Comparison of ENCODE assay signal across 27 mouse cellular contexts in the genomic region with DNA sequence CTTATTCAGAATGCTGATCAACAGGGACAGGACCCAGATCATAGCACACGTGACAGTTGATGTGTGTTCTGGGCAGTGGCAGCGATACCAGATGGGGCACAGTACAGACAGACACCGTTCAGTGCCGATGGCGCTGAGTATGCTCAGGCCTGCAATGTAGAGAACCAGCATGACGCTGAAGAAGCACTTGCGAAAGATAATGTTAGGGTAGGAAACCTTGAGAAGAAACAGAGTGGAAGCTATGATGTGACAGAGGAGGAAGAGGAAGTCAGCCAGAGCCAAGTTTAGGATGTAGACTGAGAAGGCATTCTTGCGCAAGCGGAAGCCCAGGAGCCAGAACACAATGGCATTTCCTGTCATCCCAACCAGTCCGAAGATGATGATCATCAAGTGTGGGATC. TPM values are rescaled to one million over a fixed set of nuclear protein-coding genes. Genes with fewer than 3 reads are reported as not detected.
DNase-seq lines count a peak whose midpoint lies in the region; ATAC-seq lines count a peak whose summit lies in the region.
"Had no signal": no experiment of that assay in that cellular context is flagged by ENCODE, and none has a peak within 500 bp of the region (broad histone marks: within the 10 kb centered on the region; RNA-seq: fewer than 3 reads in every experiment).

No protein-coding gene starts in this region.

- peaks cover 16% of the 10 kb centered on the region; the same call in 1 of the 2 replicates for H3K9me3 ChIP-seq in megakaryocyte, embryonic 14.5 days
- H3K9me3 ChIP-seq in liver, embryonic 12.5 days (replicated peaks): peaks cover 14% of the 10 kb centered on the region; the same call in 1 of the 2 replicates
- H3K9me3 ChIP-seq: embryonic facial prominence, embryonic 15.5 days had no signal

- no peaks in the 10 kb centered on the region for H3K4me1 ChIP-seq in megakaryocyte, embryonic 14.5 days
- no peaks in the 10 kb centered on the region for H3K4me1 ChIP-seq in liver, embryonic 12.5 days
- H3K4me1 ChIP-seq: embryonic facial prominence, embryonic 13.5 days; embryonic facial prominence, embryonic 15.5 days; forebrain, embryonic 10.5 days; forebrain, embryonic 12.5 days had no signal

- H3K4me3 ChIP-seq in megakaryocyte, embryonic 14.5 days (replicated peaks): peak overlapping the region; percentile 33
- no peak overlapping the region for H3K4me3 ChIP-seq in liver, embryonic 12.5 days
- H3K4me3 ChIP-seq: embryonic facial prominence, embryonic 13.5 days; embryonic facial prominence, embryonic 15.5 days; erythroblast, embryonic 14.5 days; forebrain, embryonic 10.5 days; forebrain, embryonic 12.5 days had no signal

- no peaks in the 10 kb centered on the region for H3K27me3 ChIP-seq in megakaryocyte, embryonic 14.5 days (replicated peaks)
- H3K27me3 ChIP-seq in liver, embryonic 12.5 days (replicated peaks): no peaks in the 10 kb centered on the region
- H3K27me3 ChIP-seq: embryonic facial prominence, embryonic 13.5 days; embryonic facial prominence, embryonic 15.5 days; forebrain, embryonic 12.5 days had no signal

- WGBS in liver, embryonic 12.5 days (ENCODE audit: insufficient replicate concordance): 76% methylated on average over 10 of the region's 10 CpGs

- DNase-seq in cerebellum, postnatal 36 days: no peak
- DNase-seq: adrenal gland, adult 2 months; adrenal gland, postnatal 10 days; adrenal gland, postnatal 25 days; cerebellum, adult 11 months; cerebellum, adult 18-20 months; cerebellum, adult 8-10 months; cerebellum, adult 9-11 months; cerebellum, postnatal 14 days; embryo, embryonic 11 days had no signal

- ATAC-seq in megakaryocyte, adult 5-6 weeks (ENCODE audit: poor library complexity, severe bottlenecking): no peak
- peak; percentile 79 for ATAC-seq in granulocyte monocyte progenitor cell, adult 5-6 weeks (replicated peaks; ENCODE audit: poor library complexity, severe bottlenecking)
- ATAC-seq in liver, embryonic 12.5 days: no peak
- ATAC-seq: forebrain, embryonic 14.5 days; forebrain, embryonic 16.5 days had no signal

- no peak overlapping the region for H3K27ac ChIP-seq in liver, embryonic 12.5 days
- H3K27ac ChIP-seq: embryonic facial prominence, embryonic 13.5 days; embryonic facial prominence, embryonic 15.5 days; forebrain, embryonic 10.5 days; forebrain, embryonic 12.5 days had no signal

- H3K4me2 ChIP-seq in liver, embryonic 12.5 days: no peak overlapping the region
- H3K4me2 ChIP-seq: embryonic facial prominence, embryonic 13.5 days; embryonic facial prominence, embryonic 15.5 days; forebrain, embryonic 12.5 days had no signal

- H3K36me3 ChIP-seq in megakaryocyte, embryonic 14.5 days (replicated peaks; ENCODE audit: low read length): no peaks in the 10 kb centered on the region
- no peaks in the 10 kb centered on the region for H3K36me3 ChIP-seq in liver, embryonic 12.5 days
- H3K36me3 ChIP-seq: embryonic facial prominence, embryonic 13.5 days; embryonic facial prominence, embryonic 15.5 days; forebrain, embryonic 10.5 days; forebrain, embryonic 12.5 days had no signal

- H3K9ac ChIP-seq in liver, embryonic 12.5 days: no peak overlapping the region
- H3K9ac ChIP-seq: embryonic facial prominence, embryonic 13.5 days; embryonic facial prominence, embryonic 15.5 days; forebrain, embryonic 12.5 days had no signal

RNA-seq across cellular contexts. Expression of gene Mrgpra1, which starts 44.2 kb away (rescaled TPM):
- polyA plus RNA-seq in megakaryocyte, embryonic 14.5 days (2012; ENCODE audit: insufficient read depth, low replicate concordance): not detected in 2 replicates
- total RNA-seq in megakaryocyte, adult 5-6 weeks (2015): not detected in 2 replicates
- not detected in 2 replicates for total RNA-seq in megakaryocyte, adult 5-6 weeks (2017)
- not detected in 2 replicates for total RNA-seq in granulocyte monocyte progenitor cell, adult 5-6 weeks (2014; fragmentation: Nextera tagmentation)
- not detected in 2 replicates for total RNA-seq in granulocyte monocyte progenitor cell, adult 5-6 weeks (2017)
- not detected in 2 replicates for polyA plus RNA-seq in liver, embryonic 12.5 days (2016; fragmentation: Nextera tagmentation; extraction: Ambion mirVana)
- total RNA-seq: adrenal gland, adult 2 months; adrenal gland, postnatal 10 days; adrenal gland, postnatal 25 days; adrenal gland, postnatal 4 days; ES-E14; MEL had no signal
- polyA plus RNA-seq: adrenal gland, adult 2 months; brain, embryonic 14.5 days; C2C12; embryonic facial prominence, embryonic 11.5 days; embryonic facial prominence, embryonic 13.5 days; embryonic facial prominence, embryonic 15.5 days; erythroblast, embryonic 14.5 days; forebrain, embryonic 10.5 days; forebrain, embryonic 12.5 days; forebrain, embryonic 14.5 days; forebrain, embryonic 16.5 days had no signal

RNA-seq across cellular contexts. Expression of gene Mrgpra9, which starts 57.2 kb away (rescaled TPM):
- not detected in 2 replicates for polyA plus RNA-seq in megakaryocyte, embryonic 14.5 days (2012; ENCODE audit: insufficient read depth, low replicate concordance)
- total RNA-seq in megakaryocyte, adult 5-6 weeks (2015): not detected in 2 replicates
- total RNA-seq in megakaryocyte, adult 5-6 weeks (2017): not detected in 2 replicates
- not detected in 2 replicates for total RNA-seq in granulocyte monocyte progenitor cell, adult 5-6 weeks (2014; fragmentation: Nextera tagmentation)
- total RNA-seq in granulocyte monocyte progenitor cell, adult 5-6 weeks (2017): not detected in 2 replicates
- not detected in 2 replicates for polyA plus RNA-seq in liver, embryonic 12.5 days (2016; fragmentation: Nextera tagmentation; extraction: Ambion mirVana)
- total RNA-seq: adrenal gland, adult 2 months; adrenal gland, postnatal 10 days; adrenal gland, postnatal 25 days; adrenal gland, postnatal 4 days; ES-E14; MEL had no signal
- polyA plus RNA-seq: adrenal gland, adult 2 months; brain, embryonic 14.5 days; C2C12; embryonic facial prominence, embryonic 11.5 days; embryonic facial prominence, embryonic 15.5 days; erythroblast, embryonic 14.5 days; forebrain, embryonic 10.5 days; forebrain, embryonic 12.5 days; forebrain, embryonic 14.5 days; forebrain, embryonic 16.5 days had no signal
